Mouse (Mus musculus): ENCODE data around the gene Spock1. TPM values are rescaled to one million over a fixed set of nuclear protein-coding genes. Genes with fewer than 3 reads are reported as not detected.

Gene Spock1
- total RNA-seq, 4 experiments from 2014 or later: 0.12 to 0.46 (median 0.28) TPM

GRCm38 (mm10) chr13:57806816-57807215, 101.3 kb downstream of the Spock1 start:
- DNase-seq (ENCODE audit: low spot score in 2 of 2): no peak

GRCm38 (mm10) chr13:57806301-57806700, 101.8 kb downstream of the Spock1 start:
- no peak for DNase-seq (ENCODE audit: low spot score in 2 of 2)

GRCm38 (mm10) chr13:57798633-57799032, 109.5 kb downstream of the Spock1 start:
- no peak for DNase-seq (ENCODE audit: low spot score in 2 of 2)

- no peak for DNase-seq (ENCODE audit: low spot score in 2 of 2)
Measured at GRCm38 (mm10) chr13:57796951-57797692, 111.0 kb downstream of the Spock1 start.

GRCm38 (mm10) chr13:57793643-57794240, 114.4 kb downstream of the Spock1 start:
- no peak for DNase-seq (ENCODE audit: low spot score in 2 of 2)

GRCm38 (mm10) chr13:57789796-57790195, 118.3 kb downstream of the Spock1 start:
- DNase-seq (ENCODE audit: low spot score in 2 of 2): no peak

GRCm38 (mm10) chr13:57788299-57788698, 119.8 kb downstream of the Spock1 start:
- no peak for DNase-seq (ENCODE audit: low spot score in 2 of 2)

- DNase-seq (ENCODE audit: low spot score in 2 of 2): no peak
Measured at GRCm38 (mm10) chr13:57786278-57786677, 121.9 kb downstream of the Spock1 start.

- no peak for DNase-seq (ENCODE audit: low spot score in 2 of 2)
Measured at GRCm38 (mm10) chr13:57782975-57783374, 125.2 kb downstream of the Spock1 start.

GRCm38 (mm10) chr13:57782107-57782561, 126.0 kb downstream of the Spock1 start:
- DNase-seq (ENCODE audit: low spot score in 2 of 2): no peak

GRCm38 (mm10) chr13:57779146-57779545, 129.0 kb downstream of the Spock1 start:
- no peak for DNase-seq (ENCODE audit: low spot score in 2 of 2)

GRCm38 (mm10) chr13:57778524-57778923, 129.6 kb downstream of the Spock1 start:
- DNase-seq (ENCODE audit: low spot score in 2 of 2): no peak

- no peak for DNase-seq (ENCODE audit: low spot score in 2 of 2)
Measured at GRCm38 (mm10) chr13:57771998-57772397, 136.1 kb downstream of the Spock1 start.

GRCm38 (mm10) chr13:57766721-57767120, 141.4 kb downstream of the Spock1 start:
- no peak for DNase-seq (ENCODE audit: low spot score in 2 of 2)

- no peak for DNase-seq (ENCODE audit: low spot score in 2 of 2)
Measured at GRCm38 (mm10) chr13:57761122-57761521, 147.0 kb downstream of the Spock1 start.

- no peak for DNase-seq (ENCODE audit: low spot score in 2 of 2)
Measured at GRCm38 (mm10) chr13:57760618-57761017, 147.5 kb downstream of the Spock1 start.

GRCm38 (mm10) chr13:57756316-57756715, 151.8 kb downstream of the Spock1 start:
- no peak for DNase-seq (ENCODE audit: low spot score in 2 of 2)

GRCm38 (mm10) chr13:57750831-57751230, 157.3 kb downstream of the Spock1 start:
- DNase-seq (ENCODE audit: low spot score in 2 of 2): no peak

- DNase-seq (ENCODE audit: low spot score in 2 of 2): no peak
Measured at GRCm38 (mm10) chr13:57744667-57745066, 163.5 kb downstream of the Spock1 start.

GRCm38 (mm10) chr13:57741186-57741585, 166.9 kb downstream of the Spock1 start:
- DNase-seq (ENCODE audit: low spot score in 2 of 2): no peak

- DNase-seq (ENCODE audit: low spot score in 2 of 2): no peak
Measured at GRCm38 (mm10) chr13:57740473-57740872, 167.7 kb downstream of the Spock1 start.

GRCm38 (mm10) chr13:57736060-57736459, 172.1 kb downstream of the Spock1 start:
- DNase-seq (ENCODE audit: low spot score in 2 of 2): no peak

GRCm38 (mm10) chr13:57734549-57734948, 173.6 kb downstream of the Spock1 start:
- DNase-seq (ENCODE audit: low spot score in 2 of 2): no peak
